Mouse (Mus musculus) splenic B cell, adult 2 months (primary cell): ENCODE measurements around the gene 2010300C02Rik.
"Not testable (repeated sequence)": the region's sequence is repeated elsewhere in the genome, so short reads cannot be mapped to it uniquely, and the experiment has no call there.

Experiments
- DNase-seq: peaks from one replicate; pipeline ENCODE4 v3.0.0-alpha.2; 2011; ENCODE audit warnings: low read depth, low spot score
- H3K27me3 ChIP-seq: 2 replicates; pipeline ENCODE4 v1.6.1; 2012; ENCODE audit warnings: mild to moderate bottlenecking, low read length, moderate library complexity, mixed read lengths; ENCODE audit not compliant: control insufficient read depth, poor library complexity, insufficient read depth, severe bottlenecking
- H3K36me3 ChIP-seq: 2 replicates; pipeline ENCODE4 v1.6.1; 2012; ENCODE audit warnings: mild to moderate bottlenecking, low read length, moderate library complexity, mixed read lengths; ENCODE audit not compliant: control insufficient read depth, poor library complexity, insufficient read depth, severe bottlenecking

2010300C02Rik gene

DNA sequence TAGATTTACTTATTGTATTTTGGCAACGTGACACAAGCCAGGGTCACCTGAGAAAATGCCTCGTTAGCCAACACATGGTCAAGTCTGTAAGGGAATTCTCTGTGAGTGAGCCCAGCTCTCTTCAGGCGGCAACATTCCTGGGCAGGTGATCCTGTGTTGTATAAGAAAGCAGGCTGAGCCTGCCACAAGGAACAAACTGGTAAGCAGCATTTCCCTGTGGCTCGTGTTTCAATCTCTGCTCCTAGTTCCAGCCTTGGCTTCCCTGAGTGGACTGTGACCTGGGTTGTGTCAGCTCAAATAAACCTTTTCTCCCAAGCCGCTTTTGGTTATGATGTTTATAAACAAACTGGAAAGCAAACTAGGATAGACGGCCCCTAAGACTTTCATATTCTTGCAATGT lies 108.9 kb downstream of the 2010300C02Rik start:
- Histone ChIP-seq H3K27me3 (no peaks in the 10 kb centered on the region), H3K36me3 (no peaks in the 10 kb centered on the region)
- no peak for DNase-seq

DNA sequence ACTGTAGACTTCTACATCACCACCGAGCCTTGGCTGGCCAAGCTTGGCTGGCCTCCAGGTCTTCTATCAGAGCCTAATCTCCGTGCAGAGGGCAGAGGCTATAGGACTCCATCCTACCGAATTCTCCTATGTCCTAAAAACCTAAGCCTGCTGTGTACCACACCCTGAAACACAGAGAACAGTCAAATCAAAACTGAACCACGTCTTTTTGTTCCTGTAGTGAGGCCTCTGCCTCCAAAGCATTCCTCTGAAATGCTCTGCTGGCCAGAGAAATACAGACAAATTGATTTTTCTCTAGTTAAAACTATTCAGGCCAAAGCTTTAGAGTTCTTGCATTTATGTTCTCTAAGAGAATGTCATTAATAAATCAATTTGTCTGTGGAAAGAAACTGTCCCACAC lies 109.6 kb downstream of the 2010300C02Rik start:
- Histone ChIP-seq H3K27me3 (no peaks in the 10 kb centered on the region), H3K36me3 (no peaks in the 10 kb centered on the region)
- no peak for DNase-seq

DNA sequence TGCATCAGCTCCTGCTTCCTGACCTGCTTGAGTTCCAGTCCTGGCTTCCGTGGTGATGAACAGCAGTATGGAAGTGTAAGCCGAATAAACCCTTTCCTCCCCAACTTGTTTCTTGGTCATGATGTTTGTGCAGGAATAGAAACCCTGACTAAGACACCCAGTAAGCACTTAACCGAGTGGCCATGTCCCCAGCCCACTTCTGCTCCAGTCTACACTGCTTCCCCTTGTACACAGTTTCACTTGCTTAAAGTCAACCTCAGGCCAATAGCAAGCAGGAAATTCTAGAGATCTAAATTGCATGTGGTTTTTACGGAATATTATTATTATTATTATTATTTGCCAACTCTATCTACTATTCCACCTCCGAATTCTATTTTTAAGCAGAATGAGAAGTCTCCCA lies 114.2 kb downstream of the 2010300C02Rik start:
- not testable (repeated sequence) for DNase-seq, H3K36me3 ChIP-seq, H3K27me3 ChIP-seq

DNA sequence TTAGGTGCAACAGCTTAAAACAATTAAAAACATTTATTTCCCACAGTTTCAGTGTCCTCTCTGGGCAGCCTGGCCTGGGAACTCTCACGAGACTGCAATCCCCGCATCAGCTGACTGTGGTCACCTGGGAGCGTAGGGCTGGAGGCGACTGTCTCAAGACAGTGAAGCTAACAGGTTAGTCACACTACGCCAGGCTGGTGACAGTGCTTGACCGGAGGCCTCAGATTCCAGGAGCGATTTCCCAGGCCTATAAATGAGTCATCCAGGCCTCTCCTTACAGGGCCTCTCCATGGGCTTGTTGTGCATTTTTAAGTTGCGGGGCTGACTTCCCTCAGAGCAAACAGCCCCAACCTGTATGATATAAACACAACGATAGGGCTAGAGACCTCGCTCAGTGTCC lies 116.7 kb downstream of the 2010300C02Rik start:
- DNase-seq: no peak
- Histone ChIP-seq H3K36me3 (no peaks in the 10 kb centered on the region), H3K27me3 (no peaks in the 10 kb centered on the region)

DNA sequence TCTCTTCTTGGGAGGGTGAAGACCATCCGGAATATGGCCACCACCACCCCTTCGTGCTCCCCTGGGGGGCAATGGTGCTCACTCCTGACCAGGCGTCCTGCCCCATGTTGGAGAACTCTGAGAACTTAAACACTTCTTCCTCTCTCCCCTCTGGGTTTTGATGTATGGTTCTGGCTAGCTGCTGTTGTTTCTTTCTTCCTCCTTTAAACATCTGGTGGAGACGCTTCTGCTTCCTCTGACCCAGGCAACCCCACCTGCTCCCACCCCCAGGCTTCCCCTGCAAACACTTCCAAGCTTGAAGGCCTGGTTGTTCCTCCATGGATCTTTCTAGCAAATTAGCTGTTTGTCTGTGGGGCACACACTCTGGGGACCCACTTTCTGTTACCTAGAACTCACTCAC lies 117.6 kb downstream of the 2010300C02Rik start:
- Histone ChIP-seq H3K36me3 (no peaks in the 10 kb centered on the region), H3K27me3 (no peaks in the 10 kb centered on the region)
- no peak for DNase-seq

DNA sequence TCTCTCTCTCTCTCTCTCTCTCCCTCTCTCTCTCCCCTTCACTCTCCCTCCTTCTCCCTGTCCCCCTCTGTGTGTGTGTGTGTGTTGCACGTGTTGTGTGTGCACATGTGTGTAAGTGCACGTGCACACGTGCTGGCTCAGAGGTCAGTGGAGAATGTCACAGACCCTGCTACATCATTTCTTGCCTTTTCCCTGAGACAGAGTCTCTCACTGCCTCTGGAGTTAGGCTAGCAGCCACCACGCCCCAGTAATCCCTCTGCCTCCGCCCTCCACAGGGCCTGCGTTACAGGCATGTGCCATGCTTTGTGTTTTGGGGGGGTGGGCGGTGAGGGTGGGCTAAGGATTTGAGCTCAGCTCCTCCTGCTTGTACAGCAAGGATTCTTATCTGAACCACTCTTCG lies 118.4 kb downstream of the 2010300C02Rik start:
- no peaks in the 10 kb centered on the region for H3K27me3 ChIP-seq
- DNase-seq: no peak
- no peaks in the 10 kb centered on the region for H3K36me3 ChIP-seq

DNA sequence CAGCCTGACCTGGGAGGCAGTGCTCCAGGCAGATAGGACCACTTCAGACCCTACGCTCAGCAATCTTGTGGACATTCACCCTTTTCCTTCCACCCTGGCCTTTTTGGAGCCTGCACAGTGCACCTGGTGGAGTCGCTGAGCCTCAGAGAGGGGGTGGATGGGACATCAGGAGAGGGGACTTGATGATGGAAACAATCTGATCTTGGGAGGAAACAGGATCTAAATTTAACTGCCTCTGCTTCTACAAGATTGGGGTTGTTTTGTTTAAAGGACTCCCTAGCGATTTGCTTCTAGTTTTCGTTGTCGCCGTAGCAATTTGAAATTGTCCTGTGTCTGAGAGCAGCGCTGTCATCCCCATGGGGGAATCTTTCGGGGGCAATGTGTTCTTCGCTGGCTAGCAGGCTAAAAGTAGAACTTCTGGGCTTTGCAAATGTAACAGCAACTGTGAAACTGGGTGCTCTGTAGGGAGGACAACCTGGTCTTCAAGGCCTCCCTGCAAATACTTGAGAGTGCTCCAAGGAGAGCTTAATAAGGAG lies 119.2 kb downstream of the 2010300C02Rik start:
- no peaks in the 10 kb centered on the region for H3K27me3 ChIP-seq
- H3K36me3 ChIP-seq: no peaks in the 10 kb centered on the region
- no peak for DNase-seq

DNA sequence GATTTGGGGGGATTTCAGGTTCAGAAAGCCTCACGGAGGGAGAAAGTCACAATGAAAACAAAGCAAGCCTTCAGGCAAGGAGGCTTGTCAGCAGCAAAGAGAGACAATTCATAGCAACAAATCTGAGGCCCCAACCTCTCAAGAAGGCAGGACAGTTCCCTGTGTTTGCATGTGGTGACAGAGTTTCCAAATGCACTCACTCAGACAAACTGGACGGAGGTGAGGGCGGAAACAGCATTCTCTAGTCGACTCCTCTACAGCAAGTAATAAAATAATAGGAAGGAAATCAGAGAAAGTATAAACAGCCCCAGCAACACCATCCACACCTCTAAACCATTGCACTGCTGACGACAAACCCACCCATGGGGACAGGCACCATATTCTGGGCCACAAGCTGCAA lies 120.9 kb downstream of the 2010300C02Rik start:
- no peaks in the 10 kb centered on the region for H3K27me3 ChIP-seq
- H3K36me3 ChIP-seq: no peaks in the 10 kb centered on the region
- DNase-seq: no peak

DNA sequence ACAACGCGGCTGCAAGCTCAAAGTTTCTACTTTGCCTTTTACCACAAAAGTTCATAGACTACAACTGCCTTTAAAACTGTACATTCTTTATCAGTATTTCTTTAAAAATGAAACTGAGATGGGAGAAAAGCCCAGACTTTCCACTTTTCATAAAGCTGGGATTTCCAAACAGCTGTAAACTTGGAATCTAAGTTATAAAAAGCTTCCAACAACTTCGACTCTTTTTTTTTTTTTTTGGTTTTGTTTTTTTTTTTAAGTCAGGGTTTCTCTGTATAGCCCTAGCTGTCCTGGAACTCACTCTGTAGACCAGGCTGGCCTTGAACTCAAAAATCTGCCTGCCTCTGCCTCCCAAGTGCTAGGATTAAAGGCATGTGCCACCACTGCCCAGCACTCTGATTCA lies 125.1 kb downstream of the 2010300C02Rik start:
- not testable (repeated sequence) for H3K36me3 ChIP-seq, H3K27me3 ChIP-seq, DNase-seq

DNA sequence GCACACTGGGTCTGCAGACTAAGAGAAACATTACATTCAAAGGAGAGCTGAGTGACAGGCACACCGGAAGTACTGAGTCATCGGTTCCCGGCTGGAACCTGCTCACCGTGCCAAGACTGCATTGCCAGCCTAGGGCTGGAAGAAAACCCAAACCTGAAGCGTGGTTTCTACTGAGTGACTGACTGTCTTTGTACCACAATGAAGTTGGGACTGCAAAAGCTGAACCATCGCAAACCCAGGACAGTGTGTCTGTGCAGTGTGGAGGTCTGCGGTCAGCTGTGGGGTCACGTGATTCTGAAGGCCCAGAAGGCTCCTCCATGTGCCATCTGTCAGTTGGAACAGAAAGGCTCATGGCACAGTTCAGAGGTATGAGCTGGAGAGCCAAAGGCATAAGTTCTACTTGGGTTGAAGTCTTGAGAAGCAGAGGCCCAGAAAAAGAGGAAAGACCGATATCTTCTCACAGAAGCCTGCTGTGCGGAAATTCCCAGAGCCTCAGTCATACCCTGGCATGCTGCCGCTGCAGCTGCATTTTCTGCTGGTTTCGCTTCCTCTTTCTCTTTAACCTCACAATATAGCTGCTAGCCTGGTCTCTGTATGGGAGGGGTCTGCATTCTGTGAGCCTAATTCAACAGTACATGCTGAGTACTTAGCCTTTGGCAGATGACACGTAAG lies 133.9 kb downstream of the 2010300C02Rik start:
- Histone ChIP-seq H3K27me3 (no peaks in the 10 kb centered on the region), H3K36me3 (no peaks in the 10 kb centered on the region)
- peak; percentile 91 for DNase-seq

DNA sequence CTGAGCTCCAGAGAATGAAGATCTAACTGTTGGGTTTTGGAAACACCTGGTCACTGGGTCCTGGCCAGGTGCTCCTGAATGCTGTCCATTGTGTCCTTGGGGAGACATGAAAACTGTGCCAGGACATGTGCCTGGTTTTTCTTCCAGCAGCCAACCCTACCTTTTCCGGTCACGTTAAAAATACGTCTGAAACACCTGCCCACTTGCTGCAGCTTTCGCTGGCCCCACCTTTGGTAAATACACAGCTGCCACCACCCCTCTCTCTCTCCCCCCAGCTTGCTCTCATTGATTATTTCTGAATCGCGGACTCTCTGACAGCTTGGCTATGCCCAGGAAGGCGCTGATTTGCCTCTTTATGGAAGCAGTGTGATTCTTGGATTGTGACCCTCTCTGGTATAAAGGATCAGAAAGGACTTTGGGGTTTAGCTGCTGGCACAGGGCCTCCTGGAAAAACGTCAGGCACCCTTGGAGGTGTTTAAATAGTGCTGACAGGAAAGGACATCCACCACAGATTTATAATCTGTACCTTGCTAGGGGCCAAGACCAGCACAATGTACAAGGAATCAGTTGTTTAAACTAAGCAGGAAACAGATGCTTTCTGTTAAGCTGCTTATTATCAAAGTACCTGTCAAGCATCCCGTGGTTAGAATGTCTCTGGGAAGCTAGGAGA lies 136.0 kb downstream of the 2010300C02Rik start:
- Histone ChIP-seq H3K27me3 (no peaks in the 10 kb centered on the region), H3K36me3 (no peaks in the 10 kb centered on the region)
- DNase-seq: no peak

DNA sequence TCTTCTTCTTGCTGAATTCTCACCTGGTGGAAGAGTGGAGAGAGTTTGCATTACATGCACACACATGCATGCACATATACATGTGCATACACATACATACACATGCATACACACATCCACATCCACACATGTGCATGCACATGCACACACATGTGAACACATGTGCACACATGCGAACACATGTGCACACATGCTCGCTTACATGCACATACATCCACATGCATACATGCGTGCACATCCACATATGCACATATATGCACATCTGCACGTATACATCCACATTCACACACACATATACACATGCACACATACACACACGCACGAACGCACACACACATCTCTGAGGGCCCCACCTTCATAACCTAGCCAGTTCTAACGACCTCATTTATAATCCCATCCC lies 136.7 kb downstream of the 2010300C02Rik start:
- no peaks in the 10 kb centered on the region for H3K27me3 ChIP-seq
- no peaks in the 10 kb centered on the region for H3K36me3 ChIP-seq
- no peak for DNase-seq

DNA sequence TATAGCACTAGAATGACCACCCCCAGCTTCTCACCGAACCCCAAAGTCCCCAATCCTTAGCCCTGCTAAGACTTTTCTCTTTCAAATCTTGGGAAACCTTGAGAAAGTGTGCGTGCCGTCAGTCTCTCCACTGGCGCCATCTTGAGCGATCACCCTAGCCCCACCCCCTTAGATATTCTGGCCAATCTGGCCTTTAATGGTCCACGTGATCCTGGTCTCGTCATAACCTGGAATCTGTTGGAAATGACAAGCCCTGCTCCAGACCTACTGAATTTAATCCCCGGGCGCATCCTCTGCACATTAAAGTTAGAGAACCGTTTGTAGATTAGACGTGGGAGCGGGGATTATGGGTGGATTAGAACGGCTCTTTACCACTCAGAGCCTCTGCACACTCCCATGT lies 140.2 kb downstream of the 2010300C02Rik start:
- Histone ChIP-seq H3K36me3 (no peaks in the 10 kb centered on the region), H3K27me3 (no peaks in the 10 kb centered on the region)
- DNase-seq: no peak

DNA sequence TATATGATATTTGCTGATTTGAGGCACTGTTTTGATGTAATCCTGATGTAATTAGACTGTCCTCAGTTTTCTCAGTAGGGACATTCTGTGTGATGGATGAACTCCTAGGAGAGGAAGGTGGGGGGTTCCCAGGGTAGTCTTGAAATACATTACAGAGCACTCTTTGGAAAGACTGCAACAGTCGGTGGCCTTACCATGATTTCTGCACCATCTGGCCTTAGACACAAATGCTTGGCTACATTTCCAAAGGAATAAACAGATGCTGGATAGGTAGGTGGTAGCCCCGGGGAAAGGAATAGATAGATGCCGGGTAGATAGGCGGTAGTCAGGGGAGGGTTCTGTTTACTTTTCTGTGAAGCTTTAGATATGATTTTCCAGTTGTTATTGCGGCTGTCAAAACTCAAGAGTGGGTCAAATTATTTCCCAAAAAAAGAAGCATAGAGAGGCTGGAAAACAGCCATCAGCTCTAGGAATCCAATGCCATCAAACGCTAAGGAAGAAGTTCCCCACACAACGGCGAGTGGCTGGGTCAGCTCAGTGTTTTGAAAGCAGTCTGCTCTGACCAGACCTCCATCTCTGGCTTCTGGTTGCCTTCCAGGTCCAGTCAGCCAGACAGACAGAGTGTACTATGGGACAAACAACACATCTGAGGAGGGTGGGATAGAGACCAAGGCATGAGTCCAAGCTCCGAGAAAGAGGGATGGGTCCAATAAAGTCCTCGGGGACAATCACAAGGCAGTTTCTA lies 147.2 kb downstream of the 2010300C02Rik start:
- H3K36me3 ChIP-seq: no peaks in the 10 kb centered on the region
- no peak for DNase-seq
- no peaks in the 10 kb centered on the region for H3K27me3 ChIP-seq

DNA sequence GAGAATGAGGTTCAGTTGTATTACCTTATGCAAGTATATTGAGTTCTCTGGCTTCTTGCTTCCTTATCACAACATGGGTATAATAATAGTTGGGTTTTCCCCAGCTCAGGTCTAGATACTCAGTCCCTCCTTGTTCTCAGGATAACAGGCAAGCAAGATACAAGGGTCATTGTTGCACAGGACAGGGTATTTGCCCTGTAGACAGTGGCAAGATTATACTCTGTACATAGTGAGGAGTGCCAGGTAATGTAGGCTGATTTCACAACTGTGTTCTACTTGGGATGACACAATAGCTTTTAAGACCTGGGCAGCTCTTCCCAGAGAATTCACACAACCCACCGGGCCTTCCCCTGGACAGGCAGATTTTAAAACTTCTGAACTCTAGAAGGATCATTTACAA lies 151.5 kb downstream of the 2010300C02Rik start:
- H3K27me3 ChIP-seq: no peaks in the 10 kb centered on the region
- no peaks in the 10 kb centered on the region for H3K36me3 ChIP-seq
- DNase-seq: no peak
